Mouse (Mus musculus) CH12.LX (cell line): ENCODE data around the gene Foxp1. TPM values are rescaled to one million over a fixed set of nuclear protein-coding genes. Genes with fewer than 3 reads are reported as not detected.

Experiments
- DNase-seq: peaks from one replicate; pipeline ENCODE4 v3.0.0-alpha.2; 2013; ENCODE audit errors: extremely low read depth
- H3K27ac ChIP-seq: 2 replicates; pipeline ENCODE4 v1.5.1; 2012; ENCODE audit warnings: low read depth, mild to moderate bottlenecking, control low read depth, moderate library complexity; ENCODE audit not compliant: insufficient read depth
- H3K27me3 ChIP-seq: replicated peaks from 2 replicates; pipeline ENCODE3; 2012; ENCODE audit warnings: inconsistent platforms
- H3K36me3 ChIP-seq, 2 experiments: replicated peaks in 1 of 2; 2 replicates each; pipeline versions ENCODE3 to v1.6.1; 2012; ENCODE audit warnings: inconsistent platforms in 1 of 2, low read length in 1 of 2, mild to moderate bottlenecking in 1 of 2, mixed read lengths in 1 of 2, moderate library complexity in 1 of 2; ENCODE audit not compliant: control insufficient read depth in 1 of 2, insufficient read depth in 1 of 2
- H3K4me1 ChIP-seq, 2 experiments: 2 replicates each; pipeline ENCODE4 v1.6.1; 2012; ENCODE audit warnings: inconsistent platforms in 1 of 2, moderate library complexity in 1 of 2; ENCODE audit not compliant: insufficient read depth in 2 of 2, control insufficient read depth in 1 of 2
- H3K4me2 ChIP-seq: 2 replicates; pipeline ENCODE4 v1.6.1; 2012; ENCODE audit warnings: low read depth, mild to moderate bottlenecking, control low read depth; ENCODE audit not compliant: poor library complexity, insufficient read depth, severe bottlenecking
- H3K4me3 ChIP-seq, 3 experiments: fragments of 150-350 bp in 1 of 3; sonication (generic) in 1 of 3; replicated peaks in 1 of 3; 2 replicates each; pipeline versions ENCODE3 to v1.5.1; 2011 to 2012; ENCODE audit warnings: low read depth in 2 of 3, low read length in 2 of 3, mild to moderate bottlenecking in 2 of 3, moderate library complexity in 2 of 3, control low read depth in 1 of 3, improper control_type of control experiment in 1 of 3, inconsistent platforms in 1 of 3, mixed read lengths in 1 of 3; ENCODE audit not compliant: poor library complexity in 1 of 3
- H3K79me2 ChIP-seq: replicated peaks from 2 replicates; pipeline ENCODE4 v1.6.1; 2012; ENCODE audit warnings: mild to moderate bottlenecking, moderate library complexity; ENCODE audit not compliant: control insufficient read depth, poor library complexity, insufficient read depth, severe bottlenecking; ENCODE audit errors: extremely low read depth
- H3K9ac ChIP-seq: 2 replicates; pipeline ENCODE4 v1.6.1; 2012; ENCODE audit warnings: low read depth, mild to moderate bottlenecking, control low read depth, moderate library complexity; ENCODE audit not compliant: insufficient read depth
- H3K9me3 ChIP-seq: replicated peaks from 2 replicates; pipeline ENCODE3; 2012; ENCODE audit warnings: low read length, inconsistent platforms, mixed read lengths
- BHLHE40 ChIP-seq: IDR thresholded peaks from 2 replicates; pipeline ENCODE4 v1.6.1; 2011; ENCODE audit warnings: mild to moderate bottlenecking, low read depth, low read length, improper control_type of control experiment
- CHD1 ChIP-seq: IDR thresholded peaks from 2 replicates; pipeline ENCODE4 v1.6.1; 2012; ENCODE audit warnings: low read depth, low read length, improper control_type of control experiment, inconsistent platforms
- CHD2 ChIP-seq: IDR thresholded peaks from 2 replicates; pipeline ENCODE4 v1.6.1; 2011; ENCODE audit warnings: low read length, improper control_type of control experiment
- CTCF ChIP-seq, 2 experiments: IDR thresholded peaks in 1 of 2; conservative IDR thresholded peaks in 1 of 2; 2 replicates each; pipeline ENCODE4 v1.5.1; 2011 to 2012; ENCODE audit warnings: low read depth in 2 of 2, low read length in 2 of 2, improper control_type of control experiment in 1 of 2, inconsistent platforms in 1 of 2, mild to moderate bottlenecking in 1 of 2, moderate library complexity in 1 of 2
- E2F4 ChIP-seq: IDR thresholded peaks from 2 replicates; pipeline ENCODE4 v1.6.1; 2011; ENCODE audit warnings: low read depth, low read length, improper control_type of control experiment; ENCODE audit not compliant: insufficient replicate concordance
- ELF1 ChIP-seq: IDR thresholded peaks from 2 replicates; pipeline ENCODE4 v1.6.1; 2014; ENCODE audit warnings: low read depth, mild to moderate bottlenecking, inconsistent platforms, low read length, improper control_type of control experiment
- EP300 ChIP-seq: IDR thresholded peaks from 2 replicates; pipeline ENCODE4 v1.6.1; 2011; ENCODE audit warnings: low read length, improper control_type of control experiment
- ETS1 ChIP-seq: conservative IDR thresholded peaks from 2 replicates; pipeline ENCODE4 v1.6.1; 2012; ENCODE audit warnings: low read depth, mild to moderate bottlenecking, inconsistent platforms, low read length, improper control_type of control experiment, moderate library complexity
- GABPA ChIP-seq: IDR thresholded peaks from 2 replicates; pipeline ENCODE4 v1.6.1; 2012; ENCODE audit warnings: low read depth, low read length, improper control_type of control experiment, inconsistent platforms; ENCODE audit not compliant: insufficient replicate concordance
- HCFC1 ChIP-seq: IDR thresholded peaks from 2 replicates; pipeline ENCODE4 v1.6.1; 2012; ENCODE audit warnings: low read depth, mild to moderate bottlenecking, inconsistent platforms, low read length, improper control_type of control experiment
- IRF4 ChIP-seq: IDR thresholded peaks from 2 replicates; pipeline ENCODE4 v1.6.1; 2014; ENCODE audit warnings: low read depth, mild to moderate bottlenecking, inconsistent platforms, low read length, improper control_type of control experiment
- JUN ChIP-seq: IDR thresholded peaks from 2 replicates; pipeline ENCODE4 v1.6.1; 2011; ENCODE audit warnings: low read depth, mild to moderate bottlenecking, low read length, improper control_type of control experiment, moderate library complexity; ENCODE audit not compliant: insufficient read depth
- JUND ChIP-seq: conservative IDR thresholded peaks from 2 replicates; pipeline ENCODE4 v1.6.1; 2011; ENCODE audit warnings: low read depth, low read length, improper control_type of control experiment
- KAT2A ChIP-seq: IDR thresholded peaks from 2 replicates; pipeline ENCODE4 v1.6.1; 2012; ENCODE audit warnings: low read length, improper control_type of control experiment, inconsistent platforms; ENCODE audit not compliant: insufficient replicate concordance
- MAFK ChIP-seq: IDR thresholded peaks from 2 replicates; pipeline ENCODE4 v1.6.1; 2011; ENCODE audit warnings: low read length, improper control_type of control experiment; ENCODE audit not compliant: insufficient replicate concordance
- MAX ChIP-seq: IDR thresholded peaks from 2 replicates; pipeline ENCODE4 v1.6.1; 2011; ENCODE audit warnings: low read length, improper control_type of control experiment
- MAZ ChIP-seq: IDR thresholded peaks from 2 replicates; pipeline ENCODE4 v1.6.1; 2012; ENCODE audit warnings: low read depth, mild to moderate bottlenecking, inconsistent platforms, low read length, improper control_type of control experiment, moderate library complexity
- MEF2A ChIP-seq: IDR thresholded peaks from 2 replicates; pipeline ENCODE4 v1.6.1; 2014; ENCODE audit warnings: low read depth, mild to moderate bottlenecking, inconsistent platforms, low read length, improper control_type of control experiment, borderline replicate concordance
- MXI1 ChIP-seq: IDR thresholded peaks from 2 replicates; pipeline ENCODE4 v1.6.1; 2011; ENCODE audit warnings: mild to moderate bottlenecking, low read depth, low read length, improper control_type of control experiment
- MYC ChIP-seq: IDR thresholded peaks from 2 replicates; pipeline ENCODE4 v1.6.1; 2011; ENCODE audit warnings: low read depth, mild to moderate bottlenecking, improper control_type of control experiment, low read length
- NELFE ChIP-seq: IDR thresholded peaks from 2 replicates; pipeline ENCODE4 v1.6.1; 2011; ENCODE audit warnings: low read depth, low read length, improper control_type of control experiment
- NRF1 ChIP-seq: IDR thresholded peaks from 2 replicates; pipeline ENCODE4 v1.6.1; 2014; ENCODE audit warnings: low read depth, mild to moderate bottlenecking, inconsistent platforms, low read length, improper control_type of control experiment, moderate library complexity
- PAX5 ChIP-seq: IDR thresholded peaks from 2 replicates; pipeline ENCODE4 v1.6.1; 2012; ENCODE audit warnings: low read length, inconsistent platforms, mixed read lengths
- POLR2A ChIP-seq: IDR thresholded peaks from 2 replicates; pipeline ENCODE4 v1.6.1; 2011; ENCODE audit warnings: low read depth, mild to moderate bottlenecking, improper control_type of control experiment, low read length
- POLR2AphosphoS2 ChIP-seq: IDR thresholded peaks from 2 replicates; pipeline ENCODE4 v1.6.1; 2011; ENCODE audit warnings: low read depth, low read length, improper control_type of control experiment
- RAD21 ChIP-seq: IDR thresholded peaks from 2 replicates; pipeline ENCODE4 v1.6.1; 2011; ENCODE audit warnings: low read depth, mild to moderate bottlenecking, low read length, improper control_type of control experiment, moderate library complexity
- RCOR1 ChIP-seq: conservative IDR thresholded peaks from 2 replicates; pipeline ENCODE4 v1.6.1; 2012; ENCODE audit warnings: low read depth, mild to moderate bottlenecking, inconsistent platforms, low read length, improper control_type of control experiment
- SIN3A ChIP-seq: IDR thresholded peaks from 2 replicates; pipeline ENCODE4 v1.6.1; 2012; ENCODE audit warnings: low read length, improper control_type of control experiment, inconsistent platforms
- SMC3 ChIP-seq: IDR thresholded peaks from 2 replicates; pipeline ENCODE4 v1.6.1; 2011; ENCODE audit warnings: low read depth, low read length, improper control_type of control experiment
- TBP ChIP-seq: conservative IDR thresholded peaks from 2 replicates; pipeline ENCODE4 v1.6.1; 2011; ENCODE audit warnings: low read depth, low read length, improper control_type of control experiment
- TCF12 ChIP-seq: IDR thresholded peaks from 2 replicates; pipeline ENCODE4 v1.6.1; 2014; ENCODE audit warnings: low read depth, mild to moderate bottlenecking, inconsistent platforms, low read length, improper control_type of control experiment
- UBTF ChIP-seq: IDR thresholded peaks from 2 replicates; pipeline ENCODE4 v1.6.1; 2012; ENCODE audit warnings: low read depth, mild to moderate bottlenecking, inconsistent platforms, low read length, improper control_type of control experiment, moderate library complexity
- USF1 ChIP-seq: IDR thresholded peaks from 2 replicates; pipeline ENCODE4 v1.6.1; 2014; ENCODE audit warnings: low read depth, mild to moderate bottlenecking, inconsistent platforms, low read length, improper control_type of control experiment
- USF2 ChIP-seq: conservative IDR thresholded peaks from 2 replicates; pipeline ENCODE4 v1.6.1; 2011; ENCODE audit warnings: low read depth, low read length, improper control_type of control experiment
- ZC3H11A ChIP-seq: IDR thresholded peaks from 2 replicates; pipeline ENCODE4 v1.6.1; 2012; ENCODE audit warnings: low read depth, mild to moderate bottlenecking, inconsistent platforms, low read length, improper control_type of control experiment
- ZKSCAN1 ChIP-seq: IDR thresholded peaks from 2 replicates; pipeline ENCODE4 v1.6.1; 2012; ENCODE audit warnings: low read depth, inconsistent platforms, low read length, improper control_type of control experiment, borderline replicate concordance
- ZMIZ1 ChIP-seq: IDR thresholded peaks from 2 replicates; pipeline ENCODE4 v1.6.1; 2012; ENCODE audit warnings: low read depth, mild to moderate bottlenecking, inconsistent platforms, low read length, improper control_type of control experiment
- ZNF384 ChIP-seq: IDR thresholded peaks from 2 replicates; pipeline ENCODE4 v1.6.1; 2012; ENCODE audit warnings: low read depth, low read length, improper control_type of control experiment, inconsistent platforms
- dilution Hi-C: fragments of 300-500 bp; cut with MboI; formaldehyde crosslinking; loops from 2 replicates; pipeline ENCODE4 v1.14.3; 2020; ENCODE audit warnings: low sequenced_read_pairs; ENCODE audit not compliant: extremely low pct_unique_long_range_greater_than_20kb, extremely low pct_ligation_motif_present
- in situ Hi-C: fragments of 300-500 bp; cut with MboI; formaldehyde crosslinking; loops from 3 replicates; pipeline ENCODE4 v1.14.3; 2019; ENCODE audit warnings: low sequenced_read_pairs, low pct_ligation_motif_present, low pct_unique_long_range_greater_than_20kb, mixed read lengths
- polyA plus RNA-seq: library from polyadenylated mRNA; unstranded; fragments of >175 nt; gene quantifications from 2 replicates; pipeline ENCODE4 v1.2.1, GENCODE M21; 2012; ENCODE audit warnings: low read depth; ENCODE audit not compliant: insufficient read length
- total RNA-seq, 2 experiments: library from RNA; depleted of rRNA; stranded (reverse); fragments of 300-350 nt in 1 of 2; fragments of >200 nt in 1 of 2; gene quantifications; 2 replicates each; pipeline ENCODE4 v1.2.3; 2012 to 2014

Gene Foxp1
- total and polyA plus RNA-seq, 3 experiments = 66.5 to 105 (median 87.4) TPM

GRCm38 (mm10) chr6:99057113-99057553 is 465.4 kb downstream of the Foxp1 start:
- peak overlapping the region; percentile 91; the same call in 1 of the 2 replicates for H3K4me2 ChIP-seq
- peaks cover 12 to 43% of the 10 kb centered on the region in 2 experiments for H3K36me3 ChIP-seq
- dilution Hi-C loops (no loop called here), in situ Hi-C loops (loop anchor here (10.0 kb wide), 2 partner anchors 128 to 398 kb away; no protein-coding TSS in a partner anchor)
- H3K27ac ChIP-seq = peak overlapping the region; percentile 100
- no peaks in the 10 kb centered on the region for H3K27me3 ChIP-seq
- peaks cover 3% of the 10 kb centered on the region for H3K9me3 ChIP-seq
- no peak overlapping the region for H3K4me3 ChIP-seq
- peaks cover 61% of the 10 kb centered on the region for H3K79me2 ChIP-seq
- H3K4me1 ChIP-seq = peaks cover 39 to 87% of the 10 kb centered on the region in 2 experiments
- DNase-seq = peak; percentile 96
- peak; percentile 97 for TF ChIP-seq ETS1
- TF ChIP-seq UBTF = no peak
- TF ChIP-seq POLR2A = peak; percentile 45; the same call in 1 of the 2 replicates
- no peak for TF ChIP-seq PAX5
- TF ChIP-seq NELFE = no peak
- TF ChIP-seq JUND = peak; percentile 73
- TF ChIP-seq JUN = peak; percentile 82
- no peak for TF ChIP-seq GABPA
- TF ChIP-seq SIN3A = peak; percentile 95
- TF ChIP-seq MEF2A = peak; percentile 94
- peak; percentile 39 to 91; a peak in 3 of 4 replicates for TF ChIP-seq CTCF (conservative IDR thresholded peaks at IDR 0.05 in 1 of 2, IDR thresholded peaks at IDR 0.05 in 1 of 2; ENCODE audit: low read depth in 2 of 2, low read length in 2 of 2)
- peak; percentile 48 for TF ChIP-seq USF2
- no peak for TF ChIP-seq ELF1
- peak; percentile 96 for TF ChIP-seq TCF12
- TF ChIP-seq CHD2 = peak; percentile 56
- TF ChIP-seq RCOR1 = peak; percentile 75; the same call in 1 of the 2 replicates
- peak; percentile 96 for TF ChIP-seq MAX
- peak; percentile 44 for TF ChIP-seq ZNF384
- TF ChIP-seq HCFC1 = peak; percentile 38; the same call in 1 of the 2 replicates
- peak; percentile 98 for TF ChIP-seq BHLHE40
- no peak for TF ChIP-seq ZC3H11A
- TF ChIP-seq CHD1 = peak; percentile 94
- TF ChIP-seq POLR2AphosphoS2 = no peak
- TF ChIP-seq SMC3 = peak; percentile 74
- peak; percentile 44 for TF ChIP-seq TBP
- 0 out of 2 replicates have a peak, but pooled peaks have one; percentile 57 for TF ChIP-seq MAZ
- TF ChIP-seq RAD21 = peak; percentile 74
- TF ChIP-seq E2F4 = no peak
- peak; percentile 45 for TF ChIP-seq USF1
- peak; percentile 74; the same call in 1 of the 2 replicates for TF ChIP-seq MAFK
- TF ChIP-seq KAT2A = no peak
- TF ChIP-seq ZKSCAN1 = no peak
- 0 out of 2 replicates have a peak, but pooled peaks have one; percentile 46 for TF ChIP-seq MXI1
- TF ChIP-seq EP300 = peak; percentile 96
- TF ChIP-seq ZMIZ1 = peak; percentile 43
- peak; percentile 99 for TF ChIP-seq MYC
- no peak for TF ChIP-seq NRF1
- peak; percentile 98 for TF ChIP-seq IRF4
- H3K9ac ChIP-seq = peak overlapping the region; percentile 78
